Mouse (Mus musculus) embryonic fibroblast, embryonic 13.5 days (primary cell): Measurements from ENCODE around the gene Kmt2e.

Source experiments
- CTCF ChIP-seq: IDR thresholded peaks from 2 replicates; pipeline ENCODE4 v1.5.1; 2011; ENCODE audit warnings: mild to moderate bottlenecking, control low read depth, low read length, moderate library complexity, borderline replicate concordance; ENCODE audit not compliant: insufficient read depth
- POLR2A ChIP-seq: IDR thresholded peaks from 2 replicates; pipeline ENCODE4 v1.6.1; 2011; ENCODE audit warnings: low read depth, mild to moderate bottlenecking, control low read depth, low read length, moderate library complexity

GRCm38 (mm10) chr5:23444411-23444810, 10.2 kb downstream of the Kmt2e start:
- TF ChIP-seq POLR2A = no peak
- no peak for TF ChIP-seq CTCF
